Mouse (Mus musculus): Measurements from ENCODE around the gene Otub2. TPM values are rescaled to one million over a fixed set of nuclear protein-coding genes. Genes with fewer than 3 reads are reported as not detected.
"Not testable (repeated sequence)": the region's sequence is repeated elsewhere in the genome, so short reads cannot be mapped to it uniquely, and the experiment has no call there.

The Otub2 gene
- polyA plus RNA-seq, 1 experiment: 2.0 TPM

- WGBS: 33% methylated on average over 2 of the region's 2 CpGs
Measured at GRCm38 (mm10) chr12:103433430-103433829, 44.9 kb downstream of the Otub2 start.

DNA sequence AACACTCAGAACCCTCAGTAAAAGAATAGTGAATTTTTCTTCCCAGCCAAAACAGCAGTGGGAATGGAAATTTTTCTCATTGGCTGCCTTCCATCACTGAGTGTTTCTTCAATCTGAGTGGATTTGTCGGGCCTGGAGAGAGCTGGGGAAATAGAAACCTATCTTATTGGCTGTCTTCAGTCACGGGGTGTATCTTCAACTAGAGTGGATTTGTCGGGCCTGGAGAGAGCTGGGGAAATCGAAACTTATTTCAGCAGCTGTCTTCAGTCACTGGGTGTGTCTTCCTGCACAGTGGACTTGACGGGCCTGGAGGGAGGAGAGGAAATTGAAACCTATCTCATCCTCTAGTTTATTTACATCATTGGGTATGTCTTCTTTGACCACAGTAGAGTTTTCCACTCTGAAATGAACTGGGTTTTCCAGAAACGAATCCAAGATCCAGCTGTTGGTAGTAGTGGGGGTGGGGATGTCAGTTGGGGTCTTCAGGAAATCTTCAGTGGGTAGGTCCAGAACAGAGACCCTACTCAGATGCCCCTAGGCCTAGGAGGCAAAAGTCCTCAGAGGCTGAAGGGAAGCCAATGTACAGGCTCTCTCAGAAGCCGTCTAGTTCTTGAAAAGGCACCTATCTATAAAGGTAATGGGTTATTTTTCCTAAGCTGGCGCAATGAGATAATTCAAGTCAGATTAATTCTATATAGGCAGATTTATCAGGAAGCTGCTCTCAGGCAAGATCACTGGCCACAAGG lies 45.7 kb downstream of the Otub2 start, which contains the start of gene Ifi27:
Ifi27 (plus strand) TSS at position 226 of the 746 bp plus-strand sequence.
- 25% methylated on average over 8 of the region's 8 CpGs for WGBS
- DNase-seq (ENCODE audit: low read depth, low spot score): peak; percentile 85

More at GRCm38 (mm10) chr12:103433430-103433829, 44.9 kb downstream of the Otub2 start:
- DNase-seq (ENCODE audit: low read depth, low spot score): no peak

GRCm38 (mm10) chr12:103434861-103435260 lies 46.4 kb downstream of the Otub2 start:
- no peak for DNase-seq (ENCODE audit: low read depth, low spot score)

- WGBS: 90% methylated on average over 1 of the region's 1 CpGs
- no peak for DNase-seq (ENCODE audit: low read depth, low spot score)
Measured at GRCm38 (mm10) chr12:103437601-103438000, 49.1 kb downstream of the Otub2 start.

DNA sequence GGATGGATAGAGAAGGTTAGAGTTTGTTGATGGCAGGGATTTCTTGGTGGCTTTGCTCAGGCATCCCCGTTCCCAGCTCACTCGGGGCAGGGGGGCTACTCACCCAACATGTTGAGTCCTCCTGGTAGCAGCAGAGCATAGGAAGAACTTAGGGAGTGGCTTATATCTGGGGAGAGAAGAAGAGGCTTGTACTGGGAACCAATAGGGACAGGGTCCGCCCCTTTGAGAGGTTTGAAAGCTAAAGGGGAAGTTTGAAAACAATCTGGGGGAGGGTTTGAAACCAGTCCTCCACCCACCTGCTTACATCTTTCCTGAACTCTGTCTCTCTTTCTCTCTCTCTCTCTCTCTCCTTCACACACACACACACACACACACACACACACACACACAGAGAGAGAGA lies 55.0 kb downstream of the Otub2 start, which contains the start of gene Ifi27l2a:
Ifi27l2a (minus strand) TSS at position 157 of the 400 bp plus-strand sequence.
- 57% methylated on average over 3 of the region's 3 CpGs for WGBS
- no peak for DNase-seq (ENCODE audit: low read depth, low spot score)

GRCm38 (mm10) chr12:103444261-103444660 lies 55.8 kb downstream of the Otub2 start:
- 31% methylated on average over 6 of the region's 7 CpGs for WGBS
- not testable (repeated sequence) for DNase-seq (ENCODE audit: low read depth, low spot score)

- 88% methylated on average over 3 of the region's 3 CpGs for WGBS
- no peak for DNase-seq (ENCODE audit: low read depth, low spot score)
Measured at GRCm38 (mm10) chr12:103445060-103445459, 56.6 kb downstream of the Otub2 start.

GRCm38 (mm10) chr12:103453361-103453760 lies 64.9 kb downstream of the Otub2 start:
- DNase-seq (ENCODE audit: low read depth, low spot score): no peak

Other genes with a start within 250 kb of the Otub2 start
- gene Prima1, start 146.5 kb upstream of the Otub2 start, polyA plus RNA-seq (2012; rRNA removed): 0.69 and 1.1 TPM in 2 replicates
- not detected in 2 replicates for gene Fam181a, start 77.7 kb upstream of the Otub2 start, polyA plus RNA-seq (2012; rRNA removed)
- gene Asb2, start 32.7 kb upstream of the Otub2 start, polyA plus RNA-seq (2012; rRNA removed): 48.6 and 57.7 TPM in 2 replicates
- gene 9330161L09Rik, start 19.1 kb downstream of the Otub2 start, polyA plus RNA-seq (2012; rRNA removed): 0.57 and 0.60 TPM in 2 replicates
- gene Ddx24, start 37.1 kb downstream of the Otub2 start, polyA plus RNA-seq (2012; rRNA removed): 29.8 and 37.2 TPM in 2 replicates
- 108 and 125 TPM in 2 replicates for gene Ifi27, start 45.5 kb downstream of the Otub2 start, polyA plus RNA-seq (2012; rRNA removed)
- 217 and 307 TPM in 2 replicates for gene Ifi27l2a, start 55.0 kb downstream of the Otub2 start, polyA plus RNA-seq (2012; rRNA removed)
- 179 and 656 TPM in 2 replicates for gene Ifi27l2b, start 68.5 kb downstream of the Otub2 start, polyA plus RNA-seq (2012; rRNA removed)
- 0.66 and 0.67 TPM in 2 replicates for gene Ppp4r4, start 143.6 kb downstream of the Otub2 start, polyA plus RNA-seq (2012; rRNA removed)
- 2.1 and 3.0 TPM in 2 replicates for gene Serpina10, start 242.8 kb downstream of the Otub2 start, polyA plus RNA-seq (2012; rRNA removed)

Measured in large intestine, adult 2 months (tissue).